Mouse (Mus musculus) embryo, embryonic 10.5 days (tissue): ENCODE measurements around the gene Ear14.
"Not testable (repeated sequence)": the region's sequence is repeated elsewhere in the genome, so short reads cannot be mapped to it uniquely, and the experiment has no call there.

Experiments
- DNase-seq: peaks from one replicate; pipeline ENCODE4 v3.0.0-alpha.2; 2015; ENCODE audit warnings: low spot score

Ear14 gene

DNA sequence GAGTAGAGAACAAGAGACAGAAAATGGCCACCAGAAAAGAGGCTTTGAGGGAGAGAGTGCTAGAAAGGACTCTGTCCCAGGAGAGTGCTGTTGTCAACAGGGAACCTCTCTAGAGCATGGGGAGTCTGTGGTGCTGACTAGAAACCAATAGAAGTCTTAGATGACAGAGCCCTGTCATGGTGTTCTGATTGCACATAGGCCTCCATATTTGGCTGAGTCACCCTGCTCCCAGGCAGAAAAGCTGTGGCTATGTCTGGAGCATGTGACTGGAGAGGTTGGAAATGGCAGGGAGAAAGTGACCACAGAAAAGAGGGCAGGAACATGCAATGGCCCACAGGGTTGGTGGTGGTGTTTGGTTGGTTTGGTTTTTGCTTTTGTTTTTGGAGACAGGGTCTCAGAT is 49.0 kb downstream of the Ear14 start:
- not testable (repeated sequence) for DNase-seq

DNA sequence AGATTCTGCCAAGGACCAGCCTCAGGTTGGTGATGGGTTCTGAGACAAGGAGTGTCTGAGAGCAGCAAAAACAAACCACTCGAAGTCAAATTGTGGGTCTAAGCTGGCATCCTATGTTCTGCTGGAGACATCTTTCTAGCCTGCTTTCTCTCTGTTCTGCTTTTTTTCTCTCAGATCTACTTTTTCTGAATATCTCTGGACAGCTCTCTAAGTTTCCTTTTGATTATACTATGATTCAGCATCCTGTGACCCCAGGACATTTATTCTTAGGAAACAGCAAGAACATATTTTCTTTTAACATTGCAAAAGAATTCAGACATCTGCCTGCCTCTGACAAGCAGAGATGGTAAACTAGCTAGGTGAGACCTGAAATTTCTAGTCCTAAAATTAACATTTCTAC is 50.4 kb downstream of the Ear14 start:
- no peak for DNase-seq
